21 mouse cellular contexts compared by ENCODE assay signal in the genomic region with DNA sequence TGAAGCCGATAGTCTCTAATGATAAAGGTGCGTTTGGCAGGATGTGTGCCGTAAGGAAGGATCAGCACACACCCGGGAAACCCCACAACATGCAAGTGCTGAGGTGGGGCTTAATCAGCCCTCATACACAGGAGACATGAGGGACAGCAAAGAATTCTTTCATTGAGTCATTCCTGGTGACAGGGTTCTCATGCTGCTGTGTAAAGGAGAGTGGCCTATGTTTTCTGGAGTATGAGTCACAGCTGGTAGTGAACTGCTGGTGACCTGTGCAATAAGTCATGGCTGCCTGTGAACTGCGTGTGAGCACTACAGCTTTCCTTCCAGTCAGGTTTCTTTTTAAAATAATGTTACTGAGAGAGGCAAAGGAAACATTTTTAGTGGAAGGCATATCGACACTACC. TPM values are rescaled to one million over a fixed set of nuclear protein-coding genes. Genes with fewer than 3 reads are reported as not detected.
A peak's percentile ranks its signal among the peaks of the same experiment; 100 is the strongest.
DNase-seq lines count a peak whose midpoint lies in the region; ATAC-seq and TF ChIP-seq lines count a peak whose summit lies in the region.
"Had no signal": no experiment of that assay in that cellular context is flagged by ENCODE, and none has a peak within 500 bp of the region (broad histone marks: within the 10 kb centered on the region; RNA-seq: fewer than 3 reads in every experiment).

No protein-coding gene starts in this region.

- no peaks in the 10 kb centered on the region for H3K9me3 ChIP-seq in neural tube, embryonic 15.5 days (replicated peaks)
- no peaks in the 10 kb centered on the region for H3K9me3 ChIP-seq in stomach, postnatal 0 days (ENCODE audit: control insufficient read depth, low read length)
- H3K9me3 ChIP-seq in embryonic facial prominence, embryonic 10.5 days: no peaks in the 10 kb centered on the region
- H3K9me3 ChIP-seq: midbrain, embryonic 10.5 days had no signal

- no peak for ATAC-seq in neural tube, embryonic 15.5 days (ENCODE audit: low FRiP score)
- peak; percentile 92 for ATAC-seq in stomach, postnatal 0 days (ENCODE audit: low FRiP score, low TSS enrichment)
- ATAC-seq: forebrain, embryonic 14.5 days had no signal

- no peaks in the 10 kb centered on the region for H3K27me3 ChIP-seq in neural tube, embryonic 15.5 days (replicated peaks)
- H3K27me3 ChIP-seq in stomach, postnatal 0 days (ENCODE audit: control insufficient read depth, insufficient read depth, low read length): no peaks in the 10 kb centered on the region
- no peaks in the 10 kb centered on the region for H3K27me3 ChIP-seq in embryonic facial prominence, embryonic 10.5 days (replicated peaks; ENCODE audit: low read depth, poor library complexity, severe bottlenecking)

- 72% methylated on average over 6 of the region's 6 CpGs for WGBS in neural tube, embryonic 15.5 days
- 57% methylated on average over 6 of the region's 6 CpGs for WGBS in stomach, postnatal 0 days
- WGBS in embryonic facial prominence, embryonic 10.5 days: 93% methylated on average over 6 of the region's 6 CpGs

- 0 out of 2 replicates have a peak, but pooled peaks cover 4% of the 10 kb centered on the region for H3K4me1 ChIP-seq in neural tube, embryonic 15.5 days
- H3K4me1 ChIP-seq in stomach, postnatal 0 days (replicated peaks; ENCODE audit: control insufficient read depth, insufficient read depth): no peaks in the 10 kb centered on the region
- no peaks in the 10 kb centered on the region for H3K4me1 ChIP-seq in embryonic facial prominence, embryonic 10.5 days
- H3K4me1 ChIP-seq: midbrain, embryonic 10.5 days had no signal

- no peak overlapping the region for H3K4me2 ChIP-seq in neural tube, embryonic 15.5 days
- H3K4me2 ChIP-seq in stomach, postnatal 0 days (replicated peaks; ENCODE audit: low read depth): no peak overlapping the region
- H3K4me2 ChIP-seq: liver, embryonic 11.5 days had no signal

- H3K36me3 ChIP-seq in neural tube, embryonic 15.5 days: no peaks in the 10 kb centered on the region
- no peaks in the 10 kb centered on the region for H3K36me3 ChIP-seq in stomach, postnatal 0 days (ENCODE audit: control insufficient read depth, insufficient read depth, low read length)
- H3K36me3 ChIP-seq in embryonic facial prominence, embryonic 10.5 days (replicated peaks): no peaks in the 10 kb centered on the region

- no peak for TF ChIP-seq EP300 in stomach, postnatal 0 days (optimal IDR thresholded peaks at IDR 0.05)

- no peak overlapping the region; the same call in 1 of the 2 replicates for H3K9ac ChIP-seq in neural tube, embryonic 15.5 days (replicated peaks)
- H3K9ac ChIP-seq in stomach, postnatal 0 days (ENCODE audit: low read length): no peak overlapping the region

- DNase-seq in adrenal gland, postnatal 14 days: peak; percentile 14
- DNase-seq in adrenal gland, adult 8-10 months: no peak
- no peak for DNase-seq in neural tube, embryonic 10.5 days (ENCODE audit: extremely low spot score, low spot score)
- peak; percentile 56 for DNase-seq in NIH3T3 (ENCODE audit: low read depth)
- peak; percentile 23 for DNase-seq in stomach, postnatal 0 days (ENCODE audit: low spot score)
- no peak for DNase-seq in embryonic facial prominence, embryonic 10.5 days (ENCODE audit: low spot score)
- DNase-seq in cerebellum, adult 11 months: no peak
- DNase-seq: cerebellum, adult 8-10 months; gastrocnemius, postnatal 25 days; kidney, adult 2 months; kidney, postnatal 25 days; layer of hippocampus, adult 9-11 months; lung, adult 2 months; lung, postnatal 36 days; right cerebral cortex, postnatal 4 days had no signal

- no peak for TF ChIP-seq CTCF in stomach, postnatal 0 days (IDR thresholded peaks at IDR 0.05; ENCODE audit: low read depth)

- H3K27ac ChIP-seq in neural tube, embryonic 15.5 days (replicated peaks): 0 out of 2 replicates have a peak overlapping the region, but pooled peaks have one; percentile 28
- H3K27ac ChIP-seq in stomach, postnatal 0 days (replicated peaks): no peak overlapping the region
- H3K27ac ChIP-seq in embryonic facial prominence, embryonic 10.5 days (replicated peaks): no peak overlapping the region
- H3K27ac ChIP-seq: left cerebral cortex, adult 2 months; midbrain, embryonic 10.5 days had no signal

- H3K4me3 ChIP-seq in neural tube, embryonic 15.5 days (replicated peaks): no peak overlapping the region
- H3K4me3 ChIP-seq in stomach, postnatal 0 days (ENCODE audit: low read depth, low read length): no peak overlapping the region
- no peak overlapping the region for H3K4me3 ChIP-seq in embryonic facial prominence, embryonic 10.5 days
- H3K4me3 ChIP-seq: erythroblast, embryonic 14.5 days; left cerebral cortex, adult 2 months; midbrain, embryonic 10.5 days had no signal

RNA-seq across cellular contexts. Expression of a gene that starts 29.1 kb away (rescaled TPM):
- 15.6 and 22.0 TPM in 2 replicates for total RNA-seq in adrenal gland, postnatal 14 days (2021)
- total RNA-seq in adrenal gland, adult 8-10 months (2022): 10 to 100 TPM; 15.3 to 29.0 (median 22.7) TPM
- 9.5 and 9.6 TPM in 2 replicates for polyA plus RNA-seq in neural tube, embryonic 15.5 days (2015; fragmentation: Nextera tagmentation; extraction: Ambion mirVana)
- polyA plus RNA-seq in stomach, postnatal 0 days (2015; fragmentation: Nextera tagmentation; extraction: Ambion mirVana): 4.6 and 5.1 TPM in 2 replicates
- polyA plus RNA-seq in embryonic facial prominence, embryonic 10.5 days (2016; fragmentation: Nextera tagmentation; extraction: Ambion mirVana): 11.2 and 12.8 TPM in 2 replicates
- polyA plus RNA-seq: erythroblast, embryonic 14.5 days had no signal

RNA-seq across cellular contexts. Expression of a gene that starts 32.3 kb away (rescaled TPM):
- total RNA-seq in adrenal gland, postnatal 14 days (2021): 557 and 670 TPM in 2 replicates
- 100 to 1,000 TPM; 398 to 666 (median 560) TPM for total RNA-seq in adrenal gland, adult 8-10 months (2022)
- 4.0 and 5.5 TPM in 2 replicates for polyA plus RNA-seq in neural tube, embryonic 15.5 days (2015; fragmentation: Nextera tagmentation; extraction: Ambion mirVana)
- polyA plus RNA-seq in stomach, postnatal 0 days (2015; fragmentation: Nextera tagmentation; extraction: Ambion mirVana): 13.0 and 25.1 TPM in 2 replicates
- 7.5 and 33.5 TPM in 2 replicates for polyA plus RNA-seq in embryonic facial prominence, embryonic 10.5 days (2016; fragmentation: Nextera tagmentation; extraction: Ambion mirVana)

RNA-seq across cellular contexts. Expression of a gene that starts 55.8 kb away (rescaled TPM):
- total RNA-seq in adrenal gland, postnatal 14 days (2021): 33.6 and 33.9 TPM in 2 replicates
- total RNA-seq in adrenal gland, adult 8-10 months (2022): 10 to 100 TPM; 31.1 to 37.7 (median 35.6) TPM
- 10.0 and 10.4 TPM in 2 replicates for polyA plus RNA-seq in neural tube, embryonic 15.5 days (2015; fragmentation: Nextera tagmentation; extraction: Ambion mirVana)
- polyA plus RNA-seq in stomach, postnatal 0 days (2015; fragmentation: Nextera tagmentation; extraction: Ambion mirVana): 4.4 and 4.8 TPM in 2 replicates
- polyA plus RNA-seq in embryonic facial prominence, embryonic 10.5 days (2016; fragmentation: Nextera tagmentation; extraction: Ambion mirVana): 9.8 and 10.7 TPM in 2 replicates

Comparison
In these comparisons a context has a peak if more than half of its experiments do, and no peak if none do; other contexts are left out.
1. DNase-seq: peak in adrenal gland, postnatal 14 days (single experiment), NIH3T3 (single experiment) and stomach, postnatal 0 days (single experiment); none in adrenal gland, adult 8-10 months (single experiment), neural tube, embryonic 10.5 days (single experiment), embryonic facial prominence, embryonic 10.5 days (single experiment) and cerebellum, adult 11 months (single experiment).